Mouse (Mus musculus): ENCODE measurements around the gene Npas3.

- TF ChIP-seq CTCF (IDR thresholded peaks at IDR 0.05) (no peak), POLR2A (IDR thresholded peaks at IDR 0.05; ENCODE audit: insufficient read depth, low read depth, low read length) (no peak)
These were observed 21.1 kb upstream of the Npas3 start for GRCm38 (mm10) chr12:53227356-53227755.

Data from heart, adult 2 months (tissue).